Mouse (Mus musculus) liver, embryonic 12.5 days (tissue): ENCODE results near the gene Ldlrad2. TPM values are rescaled to one million over a fixed set of nuclear protein-coding genes. Genes with fewer than 3 reads are reported as not detected.
A peak's percentile ranks its signal among the peaks of the same experiment; 100 is the strongest.
"Not testable (repeated sequence)": the region's sequence is repeated elsewhere in the genome, so short reads cannot be mapped to it uniquely, and the experiment has no call there.

Experiments
- ATAC-seq: fragments of 200-750 bp; cut with Nextera tagmentation; 2 replicates; pipeline ENCODE4 v1.8.0; 2017; ENCODE audit warnings: moderate number of reproducible peaks, mild to moderate bottlenecking, moderate library complexity
- H3K27ac ChIP-seq: fragments of 300-500 bp; sonication (generic); 2 replicates; pipeline ENCODE4 v1.5.1; 2016; ENCODE audit warnings: mild to moderate bottlenecking
- H3K27me3 ChIP-seq: fragments of 300-500 bp; sonication (generic); replicated peaks from 2 replicates; pipeline ENCODE4 v1.6.1; 2016; ENCODE audit warnings: mild to moderate bottlenecking, moderate library complexity
- H3K36me3 ChIP-seq: fragments of 300-500 bp; sonication (generic); 2 replicates; pipeline ENCODE4 v1.6.1; 2016; ENCODE audit warnings: mild to moderate bottlenecking, moderate library complexity
- H3K4me1 ChIP-seq: fragments of 300-500 bp; sonication (generic); 2 replicates; pipeline ENCODE4 v1.6.1; 2016
- H3K4me2 ChIP-seq: fragments of 300-500 bp; sonication (generic); 2 replicates; pipeline ENCODE4 v1.6.1; 2016; ENCODE audit warnings: mild to moderate bottlenecking, moderate library complexity
- H3K4me3 ChIP-seq: fragments of 300-500 bp; sonication (generic); 2 replicates; pipeline ENCODE4 v1.5.1; 2016; ENCODE audit warnings: mild to moderate bottlenecking, moderate library complexity
- H3K9ac ChIP-seq: fragments of 300-500 bp; sonication (generic); 2 replicates; pipeline ENCODE4 v1.6.1; 2016; ENCODE audit warnings: mild to moderate bottlenecking, moderate library complexity
- H3K9me3 ChIP-seq: fragments of 300-500 bp; sonication (generic); replicated peaks from 2 replicates; pipeline ENCODE4 v1.6.1; 2016; ENCODE audit warnings: mild to moderate bottlenecking, moderate library complexity
- WGBS: fragments of 180-500 bp; shearing (Covaris S2); methylation state at CpG from one replicate; pipeline ENCODE4 v1.1.7; 2016; ENCODE audit not compliant: insufficient replicate concordance; 5-methylcytosine and 5-hydroxymethylcytosine counted together
- polyA plus RNA-seq: library from polyadenylated mRNA; unstranded; fragments of >200 nt; fragmentation: Nextera tagmentation; extraction: Ambion mirVana; gene quantifications from 2 replicates; pipeline ENCODE4 v1.2.1, GENCODE M21; 2016

Gene Ldlrad2
- polyA plus RNA-seq, 1 experiment from 2014 or later = not detected

DNA sequence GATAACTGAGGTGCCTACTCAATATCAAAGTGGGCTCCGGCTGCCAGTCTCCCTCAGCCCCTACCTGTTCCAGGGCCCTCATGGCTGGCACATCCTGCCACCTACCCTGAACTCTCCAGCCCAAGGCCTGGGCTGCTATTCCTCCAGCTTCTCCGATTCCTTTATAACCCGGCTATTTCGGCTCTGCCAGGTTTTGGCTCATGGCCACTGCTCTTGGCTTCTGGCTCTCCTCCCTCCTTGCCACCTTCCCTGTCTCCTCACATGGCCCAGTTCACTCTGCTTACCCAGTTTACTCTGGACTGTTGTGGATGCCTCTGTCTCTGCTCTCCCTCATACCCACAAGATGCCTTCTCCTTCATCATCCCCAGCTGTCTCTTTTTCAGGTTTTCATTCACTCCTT, 16.6 kb upstream of the Ldlrad2 start:
- Histone ChIP-seq H3K27me3 (no peaks in the 10 kb centered on the region), H3K27ac (no peak overlapping the region), H3K9ac (no peak overlapping the region), H3K4me1 (peaks cover 17% of the 10 kb centered on the region), H3K36me3 (no peaks in the 10 kb centered on the region), H3K9me3 (no peaks in the 10 kb centered on the region), H3K4me3 (no peak overlapping the region), H3K4me2 (no peak overlapping the region)
- no peak for ATAC-seq
- 81% methylated on average over 4 of the region's 4 CpGs for WGBS

GRCm38 (mm10) chr4:137589586-137589985, 15.2 kb upstream of the Ldlrad2 start:
- Histone ChIP-seq H3K4me2 (no peak overlapping the region), H3K36me3 (no peaks in the 10 kb centered on the region), H3K9me3 (no peaks in the 10 kb centered on the region), H3K4me3 (no peak overlapping the region), H3K27me3 (no peaks in the 10 kb centered on the region), H3K4me1 (peaks cover 6% of the 10 kb centered on the region; the same call in 1 of the 2 replicates), H3K9ac (no peak overlapping the region), H3K27ac (no peak overlapping the region)
- no peak for ATAC-seq
- 71% methylated on average over 3 of the region's 3 CpGs for WGBS

DNA sequence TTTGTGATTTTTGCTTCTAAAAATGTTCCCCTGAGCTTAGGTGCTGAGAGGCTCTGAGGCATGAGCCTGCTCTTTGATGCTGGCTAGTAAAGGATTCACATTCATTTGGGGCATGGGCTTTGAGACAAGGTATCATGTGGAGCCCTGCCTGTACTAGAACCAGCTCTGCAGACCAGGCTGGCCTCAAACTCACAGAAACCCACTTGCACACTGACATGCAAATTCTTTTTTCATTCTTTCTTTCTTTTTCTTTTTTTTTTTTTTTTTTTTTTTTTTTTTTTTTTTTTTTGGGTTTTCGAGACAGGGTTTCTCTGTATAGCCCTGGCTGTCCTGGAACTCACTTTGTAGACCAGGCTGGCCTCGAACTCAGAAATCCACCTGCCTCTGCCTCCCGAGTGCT, 14.7 kb upstream of the Ldlrad2 start:
- not testable (repeated sequence) for H3K27ac ChIP-seq, H3K27me3 ChIP-seq, H3K36me3 ChIP-seq, H3K4me3 ChIP-seq, ATAC-seq, H3K4me2 ChIP-seq, H3K9ac ChIP-seq, H3K4me1 ChIP-seq, H3K9me3 ChIP-seq
- 79% methylated on average over 2 of the region's 3 CpGs for WGBS

DNA sequence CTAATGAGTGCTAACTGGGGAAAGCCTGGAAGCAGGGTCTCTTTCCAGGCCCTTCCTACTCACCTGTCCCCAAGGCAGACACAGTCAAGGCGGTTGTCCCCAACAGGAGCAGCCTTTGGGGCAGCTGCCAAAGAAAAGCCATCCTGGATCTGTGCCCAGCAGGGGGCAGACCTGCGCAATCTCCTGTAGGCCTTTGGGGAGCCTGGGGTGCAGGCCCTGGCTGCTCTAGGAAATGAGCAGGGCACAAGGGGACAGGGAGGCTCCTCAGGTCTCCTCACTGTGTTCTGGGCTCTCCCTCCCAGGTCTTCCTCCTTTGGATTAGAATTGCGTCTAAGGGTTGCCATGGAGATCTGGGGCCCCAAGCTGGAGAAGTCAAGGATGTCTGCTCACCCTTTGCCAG, 7.4 kb upstream of the Ldlrad2 start:
- ATAC-seq = no peak

GRCm38 (mm10) chr4:137580299-137580698, 5.9 kb upstream of the Ldlrad2 start:
- no peaks in the 10 kb centered on the region for H3K36me3 ChIP-seq
- H3K4me2 ChIP-seq = no peak overlapping the region
- no peaks in the 10 kb centered on the region for H3K9me3 ChIP-seq
- H3K27me3 ChIP-seq = peaks cover 46% of the 10 kb centered on the region
- ATAC-seq = no peak
- 59% methylated on average over 2 of the region's 2 CpGs for WGBS
- H3K9ac ChIP-seq = no peak overlapping the region
- H3K27ac ChIP-seq = no peak overlapping the region
- 0 out of 2 replicates have a peak, but pooled peaks cover 7% of the 10 kb centered on the region for H3K4me1 ChIP-seq
- no peak overlapping the region for H3K4me3 ChIP-seq

More for the DNA sequence above, 7.4 kb upstream of the Ldlrad2 start:
- Histone ChIP-seq H3K27me3 (peaks cover 40% of the 10 kb centered on the region), H3K4me2 (no peak overlapping the region), H3K9me3 (no peaks in the 10 kb centered on the region), H3K9ac (no peak overlapping the region), H3K4me3 (no peak overlapping the region), H3K36me3 (no peaks in the 10 kb centered on the region), H3K27ac (no peak overlapping the region), H3K4me1 (0 out of 2 replicates have a peak, but pooled peaks cover 7% of the 10 kb centered on the region)
- WGBS = 42% methylated on average over 3 of the region's 3 CpGs

DNA sequence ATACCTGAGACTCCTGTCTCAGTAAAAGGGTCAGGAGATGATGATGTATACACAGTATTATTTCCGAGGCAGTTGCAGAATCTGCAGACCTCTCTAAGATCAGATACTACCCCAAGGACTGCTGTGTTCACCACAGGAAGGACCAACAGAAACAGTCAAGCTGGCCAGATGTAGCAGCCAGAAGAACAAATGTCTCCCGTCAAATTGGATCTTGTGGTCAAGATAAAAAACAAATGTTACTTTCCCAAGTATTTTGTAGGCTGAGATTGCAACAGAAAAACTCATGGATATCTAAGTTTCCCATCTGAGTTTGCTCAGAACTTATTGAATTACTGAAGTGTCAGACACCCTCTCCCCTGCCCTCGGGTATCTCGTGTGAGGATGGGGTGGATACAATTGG, 5.4 kb upstream of the Ldlrad2 start:
- Histone ChIP-seq H3K9me3 (no peaks in the 10 kb centered on the region), H3K4me3 (no peak overlapping the region), H3K9ac (no peak overlapping the region), H3K4me1 (0 out of 2 replicates have a peak, but pooled peaks cover 7% of the 10 kb centered on the region), H3K27me3 (peaks cover 46% of the 10 kb centered on the region), H3K36me3 (no peaks in the 10 kb centered on the region), H3K27ac (no peak overlapping the region), H3K4me2 (no peak overlapping the region)
- no peak for ATAC-seq
- WGBS = 26% methylated on average over 4 of the region's 4 CpGs

DNA sequence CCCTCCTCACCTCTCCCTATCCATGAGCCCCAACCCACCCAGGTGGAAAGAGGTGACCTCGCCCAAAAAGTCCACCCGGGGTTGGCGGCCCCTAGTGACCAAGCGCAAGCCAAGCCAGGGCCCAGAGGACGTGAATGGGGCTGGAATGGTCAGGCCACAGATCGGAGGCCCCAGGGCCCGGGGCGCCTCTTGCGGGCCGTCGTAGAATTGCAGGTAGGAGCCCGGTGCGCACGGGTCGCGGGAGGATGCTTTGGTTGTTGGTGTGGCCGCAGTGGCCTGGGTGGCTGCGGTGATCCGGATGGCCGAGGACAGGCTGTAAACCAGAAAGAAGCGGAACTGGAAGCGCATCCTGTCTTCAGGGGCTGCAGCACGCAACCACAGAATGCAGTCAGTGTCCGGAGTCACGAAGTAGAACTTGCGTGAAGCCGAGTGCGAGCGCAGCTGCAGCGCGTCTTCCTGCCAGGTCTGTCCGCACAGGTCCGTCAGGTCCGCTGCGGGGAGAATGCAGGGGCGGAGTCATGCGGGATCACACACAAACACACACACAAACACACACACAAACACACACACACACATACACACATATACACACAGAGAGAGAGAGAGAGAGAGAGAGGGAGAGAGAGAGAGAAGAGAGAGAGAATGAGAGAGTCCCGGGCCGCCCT, 3.9 kb upstream of the Ldlrad2 start:
- H3K36me3 ChIP-seq = no peaks in the 10 kb centered on the region
- H3K4me1 ChIP-seq = 0 out of 2 replicates have a peak, but pooled peaks cover 7% of the 10 kb centered on the region
- no peak overlapping the region for H3K27ac ChIP-seq
- peak overlapping the region; percentile 23 for H3K4me3 ChIP-seq
- peaks cover 46% of the 10 kb centered on the region for H3K27me3 ChIP-seq
- no peaks in the 10 kb centered on the region for H3K9me3 ChIP-seq
- H3K4me2 ChIP-seq = peak overlapping the region; percentile 57
- ATAC-seq = no peak
- H3K9ac ChIP-seq = no peak overlapping the region
- 5% methylated on average over 39 of the region's 39 CpGs for WGBS

- Histone ChIP-seq H3K36me3 (no peaks in the 10 kb centered on the region), H3K4me2 (no peak overlapping the region), H3K27ac (no peak overlapping the region), H3K27me3 (peaks cover 46% of the 10 kb centered on the region), H3K4me3 (no peak overlapping the region), H3K9me3 (no peaks in the 10 kb centered on the region), H3K4me1 (0 out of 2 replicates have a peak, but pooled peaks cover 7% of the 10 kb centered on the region), H3K9ac (no peak overlapping the region)
- no peak for ATAC-seq
- WGBS = 86% methylated on average over 12 of the region's 12 CpGs
Measured at GRCm38 (mm10) chr4:137577486-137577885, 3.1 kb upstream of the Ldlrad2 start.

DNA sequence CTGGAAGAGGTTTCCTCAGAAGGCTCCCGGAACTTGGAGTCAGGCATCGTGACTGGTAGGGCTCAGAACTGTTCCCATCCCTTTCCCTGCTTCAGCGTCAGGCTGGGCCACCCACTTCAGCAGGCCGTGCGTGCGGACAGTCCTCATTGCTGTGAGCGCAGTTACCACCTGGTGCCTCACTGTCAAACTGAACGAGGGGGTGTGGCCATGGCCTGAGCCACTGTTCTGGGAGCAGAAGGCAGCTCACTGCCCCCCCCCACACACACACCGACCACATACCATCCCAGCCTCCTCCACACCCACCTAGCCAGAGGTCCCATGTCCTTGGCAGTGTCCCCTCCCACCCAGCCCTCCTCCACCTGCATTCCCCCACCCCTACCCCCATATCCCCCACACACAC, 4.5 kb downstream of the Ldlrad2 start:
- WGBS = 73% methylated on average over 9 of the region's 9 CpGs
- H3K9ac ChIP-seq = no peak overlapping the region
- no peak overlapping the region for H3K27ac ChIP-seq
- H3K27me3 ChIP-seq = no peaks in the 10 kb centered on the region
- peaks cover 27% of the 10 kb centered on the region for H3K36me3 ChIP-seq
- no peak for ATAC-seq
- no peak overlapping the region for H3K4me3 ChIP-seq
- H3K9me3 ChIP-seq = no peaks in the 10 kb centered on the region
- H3K4me1 ChIP-seq = no peaks in the 10 kb centered on the region
- H3K4me2 ChIP-seq = no peak overlapping the region

- Histone ChIP-seq H3K4me2 (no peak overlapping the region), H3K9ac (no peak overlapping the region), H3K27ac (no peak overlapping the region), H3K36me3 (peaks cover 61% of the 10 kb centered on the region), H3K27me3 (no peaks in the 10 kb centered on the region), H3K4me3 (no peak overlapping the region), H3K4me1 (no peaks in the 10 kb centered on the region), H3K9me3 (no peaks in the 10 kb centered on the region)
- WGBS = 87% methylated on average over 16 of the region's 16 CpGs
- ATAC-seq = no peak
Measured at GRCm38 (mm10) chr4:137556673-137557210, 17.6 kb downstream of the Ldlrad2 start.

- Histone ChIP-seq H3K9me3 (no peaks in the 10 kb centered on the region), H3K27me3 (no peaks in the 10 kb centered on the region), H3K4me2 (no peak overlapping the region), H3K36me3 (peaks cover 72% of the 10 kb centered on the region), H3K4me3 (no peak overlapping the region), H3K27ac (no peak overlapping the region), H3K4me1 (no peaks in the 10 kb centered on the region), H3K9ac (no peak overlapping the region)
- ATAC-seq = no peak
- WGBS = 84% methylated on average over 17 of the region's 17 CpGs
Measured at GRCm38 (mm10) chr4:137553466-137553865, 20.9 kb downstream of the Ldlrad2 start.

DNA sequence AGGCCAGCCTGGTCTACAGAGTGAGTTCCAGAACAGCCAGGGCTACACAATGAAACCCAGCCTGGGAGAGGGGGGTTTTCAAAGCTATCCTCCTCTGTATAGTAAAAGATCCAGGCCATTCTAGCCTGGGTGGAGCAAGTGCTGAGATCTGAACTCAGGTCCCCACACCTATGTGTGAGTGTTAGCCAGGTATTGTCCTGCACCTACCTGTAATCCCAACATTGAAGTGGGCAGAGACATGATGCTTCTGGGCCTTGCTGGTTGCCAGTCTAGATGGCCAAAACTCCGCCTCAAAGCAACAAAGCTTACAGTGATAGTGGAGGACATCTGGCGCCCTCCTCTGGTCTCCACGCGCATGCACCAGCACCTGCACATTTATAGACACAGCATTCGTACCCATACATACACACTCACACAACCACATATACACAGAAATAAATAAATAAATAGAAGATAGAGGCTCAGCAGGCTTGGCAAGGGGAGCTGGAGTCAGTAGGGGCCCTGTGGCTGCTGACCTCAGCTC, 28.3 kb downstream of the Ldlrad2 start:
- Histone ChIP-seq H3K27ac (no peak overlapping the region), H3K9ac (no peak overlapping the region), H3K27me3 (no peaks in the 10 kb centered on the region), H3K9me3 (no peaks in the 10 kb centered on the region), H3K4me2 (no peak overlapping the region), H3K4me3 (no peak overlapping the region), H3K36me3 (peaks cover 79% of the 10 kb centered on the region), H3K4me1 (no peaks in the 10 kb centered on the region)
- WGBS = 68% methylated on average over 5 of the region's 5 CpGs
- no peak for ATAC-seq
